Mouse (Mus musculus) urinary bladder, postnatal 25 days (tissue): ENCODE results near the gene Bag3.

ENCODE experiments used
- DNase-seq: peaks from one replicate; pipeline ENCODE4 v3.0.0; 2022; ENCODE audit warnings: low spot score

Gene Bag3

GRCm38 (mm10) chr7:128537676-128538075 is 14.3 kb downstream of the Bag3 start:
- DNase-seq, result no peak

- DNase-seq, result peak; percentile 8
Observed at GRCm38 (mm10) chr7:128538196-128538595, 14.8 kb downstream of the Bag3 start.

GRCm38 (mm10) chr7:128538769-128539168 is 15.4 kb downstream of the Bag3 start:
- no peak for DNase-seq

GRCm38 (mm10) chr7:128540111-128540510 is 16.7 kb downstream of the Bag3 start:
- no peak for DNase-seq

GRCm38 (mm10) chr7:128540734-128541133 is 17.3 kb downstream of the Bag3 start:
- DNase-seq, result no peak

- no peak for DNase-seq
Observed at GRCm38 (mm10) chr7:128541186-128541585, 17.8 kb downstream of the Bag3 start.

GRCm38 (mm10) chr7:128541771-128542170 is 18.4 kb downstream of the Bag3 start:
- DNase-seq, result no peak

GRCm38 (mm10) chr7:128542488-128542887 is 19.1 kb downstream of the Bag3 start:
- DNase-seq, result no peak

- DNase-seq, result no peak
Observed at GRCm38 (mm10) chr7:128543148-128543855, 19.9 kb downstream of the Bag3 start.

GRCm38 (mm10) chr7:128543961-128544360 is 20.5 kb downstream of the Bag3 start:
- DNase-seq, result no peak

GRCm38 (mm10) chr7:128544566-128545262 is 21.3 kb downstream of the Bag3 start:
- no peak for DNase-seq

GRCm38 (mm10) chr7:128546031-128546430 is 22.6 kb downstream of the Bag3 start:
- DNase-seq, result no peak

- no peak for DNase-seq
Observed at GRCm38 (mm10) chr7:128549137-128549536, 25.7 kb downstream of the Bag3 start.

GRCm38 (mm10) chr7:128550328-128551086 is 27.1 kb downstream of the Bag3 start:
- no peak for DNase-seq

GRCm38 (mm10) chr7:128551087-128551457 is 27.7 kb downstream of the Bag3 start:
- no peak for DNase-seq

GRCm38 (mm10) chr7:128553105-128553705 is 29.8 kb downstream of the Bag3 start:
- peak; percentile 20 for DNase-seq

- DNase-seq, result no peak
Observed at GRCm38 (mm10) chr7:128554502-128554901, 31.1 kb downstream of the Bag3 start.

- DNase-seq, result no peak
Observed at GRCm38 (mm10) chr7:128555141-128555750, 31.8 kb downstream of the Bag3 start.

- no peak for DNase-seq
Observed at GRCm38 (mm10) chr7:128556923-128557430, 33.6 kb downstream of the Bag3 start.

GRCm38 (mm10) chr7:128563373-128563772 is 40.0 kb downstream of the Bag3 start:
- DNase-seq, result no peak

GRCm38 (mm10) chr7:128566311-128566710 is 42.9 kb downstream of the Bag3 start:
- no peak for DNase-seq
